Mouse (Mus musculus): ENCODE results near the gene A930017K11Rik. TPM values are rescaled to one million over a fixed set of nuclear protein-coding genes. Genes with fewer than 3 reads are reported as not detected.

Gene A930017K11Rik
- total RNA-seq, 2 experiments from 2014 or later = not detected

GRCm38 (mm10) chr17:25941511-25942241 lies 10.7 kb downstream of the A930017K11Rik start:
- peak; percentile 80 for DNase-seq
- intact Hi-C loops (cut with DNase I) = no loop called here

- intact Hi-C loops (cut with DNase I) = no loop called here
- DNase-seq = no peak
Measured at GRCm38 (mm10) chr17:25934526-25934925, 17.8 kb downstream of the A930017K11Rik start.

- DNase-seq = peak; percentile 80
- intact Hi-C loops (cut with DNase I) = no loop called here
Measured at GRCm38 (mm10) chr17:25925348-25925747, 27.0 kb downstream of the A930017K11Rik start.

GRCm38 (mm10) chr17:25922120-25922519 lies 30.2 kb downstream of the A930017K11Rik start:
- peak; percentile 37 for DNase-seq
- intact Hi-C loops (cut with DNase I) = no loop called here

DNA sequence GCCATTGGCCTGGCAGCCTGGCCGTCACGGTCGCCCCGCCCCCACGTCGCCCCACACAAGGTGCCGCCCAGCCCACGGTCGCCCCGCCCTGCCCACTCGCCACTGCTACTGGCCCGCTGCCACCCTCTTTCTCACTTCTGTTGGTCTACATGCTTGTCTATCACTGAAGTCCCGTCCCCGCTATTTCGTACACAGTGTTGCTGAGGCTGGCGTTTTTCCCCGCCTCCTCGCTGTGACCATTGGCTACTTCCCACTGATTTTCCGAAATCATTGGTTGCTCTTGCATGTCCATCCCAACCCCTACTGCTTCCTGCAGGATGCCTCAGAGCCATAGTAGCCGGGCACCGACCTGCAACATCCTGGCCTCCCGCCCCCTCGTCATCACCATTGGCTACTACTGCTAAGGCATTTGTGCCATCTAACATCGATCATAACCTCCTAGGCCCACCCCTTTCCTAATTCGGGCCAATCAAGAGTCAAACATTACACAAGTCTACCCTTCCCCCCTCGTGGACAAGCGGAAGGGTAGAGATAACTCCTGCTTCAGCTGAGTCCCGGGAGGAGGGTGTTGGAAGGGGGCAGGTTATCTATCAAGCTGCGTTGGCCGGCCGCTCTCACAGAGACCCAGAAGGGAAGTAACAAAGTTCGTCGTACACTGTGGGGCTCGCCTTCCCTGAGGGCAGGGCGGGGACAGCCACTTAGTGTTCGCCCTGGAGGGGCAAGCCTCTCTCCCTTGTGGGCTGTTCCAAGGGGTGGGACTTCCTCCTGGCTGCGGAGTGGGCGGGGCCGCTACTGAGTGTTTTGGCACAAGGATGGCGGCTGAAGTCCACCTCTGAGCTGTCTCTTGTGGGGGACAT lies 32.4 kb downstream of the A930017K11Rik start:
- DNase-seq = peak; percentile 100
- intact Hi-C loops (cut with DNase I) = no loop called here

DNA sequence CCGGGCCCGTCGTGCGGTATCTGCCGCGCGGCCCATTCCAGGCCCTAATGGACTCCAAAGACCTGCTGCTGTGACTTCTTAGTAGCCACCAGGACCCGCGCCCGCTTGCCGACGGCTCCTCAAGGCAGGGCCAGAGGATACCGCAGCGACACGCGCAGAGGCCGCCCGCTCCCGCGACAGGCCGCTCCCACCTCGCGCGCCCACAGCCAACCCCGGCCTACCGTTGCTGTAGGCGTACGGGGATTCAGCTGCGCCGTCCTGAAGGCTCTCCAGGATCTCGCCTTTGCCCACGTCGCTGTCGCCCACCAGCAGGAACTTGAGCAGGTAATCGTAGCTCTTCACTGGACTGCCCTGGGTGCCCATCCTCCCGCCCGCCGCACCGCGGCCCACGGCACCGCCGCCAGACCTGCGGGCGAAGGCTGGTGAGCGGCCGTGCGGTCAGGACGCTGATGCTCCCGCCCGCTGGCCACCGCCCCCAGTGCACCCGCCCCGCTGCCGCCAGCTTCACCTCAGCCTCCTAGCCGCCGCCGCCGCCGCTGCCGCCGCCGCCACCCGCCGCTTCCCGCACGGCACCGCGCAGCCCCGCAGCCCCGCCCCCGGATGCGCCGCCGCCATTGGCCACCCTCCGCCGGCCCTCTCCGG lies 33.1 kb downstream of the A930017K11Rik start, which contains the start of gene Rab40c:
Gene Rab40c, minus strand, starts transcription at position 584 of the 642 bp plus-strand sequence.
- peak; percentile 46 for DNase-seq
- intact Hi-C loops (cut with DNase I) = no loop called here

DNA sequence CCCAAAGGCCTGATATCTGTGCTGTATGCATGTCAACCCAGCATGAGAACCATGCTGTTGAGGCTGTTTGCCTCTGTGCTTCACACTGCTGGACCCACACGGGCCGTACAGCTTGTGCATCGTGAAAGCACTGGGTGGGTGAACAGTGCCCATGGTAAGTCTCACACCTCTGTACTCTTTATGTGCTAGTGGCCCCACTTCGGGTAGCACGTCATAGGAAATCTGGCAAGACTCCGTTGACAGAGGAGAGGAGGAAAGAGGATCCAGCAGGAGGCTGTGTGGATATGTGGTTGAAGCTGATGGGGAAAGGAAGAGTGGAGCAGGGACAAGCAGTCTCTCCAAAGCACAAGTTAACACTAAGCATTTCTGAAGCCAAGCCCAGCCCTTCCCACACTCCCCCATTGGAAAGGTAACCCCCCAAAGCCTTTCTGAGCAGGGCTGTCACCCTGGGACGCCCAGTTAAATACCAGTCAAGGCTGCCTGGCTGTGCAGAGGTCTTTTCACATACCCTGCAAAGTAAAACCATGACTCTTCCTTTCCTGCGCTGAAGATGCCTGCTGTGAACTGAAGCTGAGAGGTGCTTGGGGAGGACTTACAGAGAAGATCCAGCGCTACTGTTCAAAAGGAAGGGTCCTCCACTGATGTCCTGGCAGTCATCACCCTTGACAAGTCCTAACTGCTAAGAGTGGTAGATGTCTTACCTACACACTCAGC lies 34.2 kb downstream of the A930017K11Rik start:
- no peak for DNase-seq
- intact Hi-C loops (cut with DNase I) = no loop called here

DNA sequence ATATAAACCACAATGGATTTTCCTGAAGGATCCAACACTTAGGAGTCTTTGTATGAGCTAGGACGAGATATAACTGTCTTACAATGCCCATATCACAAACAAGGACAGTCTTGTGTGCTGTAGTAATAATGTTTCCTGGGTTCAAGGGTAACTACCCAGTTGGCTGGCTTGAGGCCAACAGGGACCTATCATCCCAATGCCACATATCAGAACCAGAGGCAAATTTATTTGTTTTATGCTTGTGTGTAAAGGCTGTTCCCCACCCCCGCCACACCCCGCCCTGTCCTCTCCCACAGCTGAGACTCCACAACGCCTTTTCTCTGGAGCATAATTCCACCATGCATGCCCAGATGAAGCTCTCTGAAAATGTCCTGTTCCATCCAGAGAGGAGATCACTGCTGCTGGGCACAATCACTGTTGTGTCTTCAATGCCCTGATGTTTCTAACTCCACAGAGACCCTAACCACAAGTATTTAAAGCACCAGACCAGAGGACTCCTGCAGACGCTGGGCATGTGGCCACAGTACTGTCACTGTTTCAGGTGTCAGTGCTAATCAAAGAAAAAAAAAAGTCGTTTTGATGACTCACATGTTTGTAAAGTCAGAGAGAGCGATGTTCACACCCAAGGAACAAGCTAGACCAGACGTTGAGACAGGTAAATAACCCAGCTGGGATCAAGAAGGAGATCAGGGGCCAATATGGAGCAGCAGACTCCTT lies 35.3 kb downstream of the A930017K11Rik start:
- intact Hi-C loops (cut with DNase I) = no loop called here
- DNase-seq = no peak

GRCm38 (mm10) chr17:25914295-25914694 lies 38.1 kb downstream of the A930017K11Rik start:
- no peak for DNase-seq
- intact Hi-C loops (cut with DNase I) = no loop called here

DNA sequence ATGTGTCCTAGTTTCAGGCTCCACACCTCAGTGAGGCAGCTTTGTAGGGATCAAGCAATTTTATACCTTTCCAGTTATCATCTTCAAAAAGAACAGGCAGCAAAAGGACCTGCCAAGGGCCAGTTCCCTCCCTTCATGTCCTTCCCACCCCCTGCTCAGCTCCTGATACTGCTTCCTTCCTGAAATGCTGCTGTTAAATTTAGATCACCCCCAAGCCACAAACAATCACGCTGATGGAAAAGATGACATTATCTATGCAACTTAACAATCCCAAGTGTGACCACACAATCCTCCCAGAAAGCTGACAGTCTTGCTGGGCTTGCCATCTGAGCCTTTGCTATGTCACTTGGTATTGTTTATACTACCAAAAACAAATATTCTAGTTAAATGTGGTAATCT lies 38.5 kb downstream of the A930017K11Rik start:
- DNase-seq = no peak
- intact Hi-C loops (cut with DNase I) = no loop called here

- no peak for DNase-seq
- intact Hi-C loops (cut with DNase I) = no loop called here
Measured at GRCm38 (mm10) chr17:25913186-25913876, 39.0 kb downstream of the A930017K11Rik start.

- intact Hi-C loops (cut with DNase I) = no loop called here
- DNase-seq = no peak
Measured at GRCm38 (mm10) chr17:25911816-25912215, 40.5 kb downstream of the A930017K11Rik start.

GRCm38 (mm10) chr17:25907640-25908039 lies 44.7 kb downstream of the A930017K11Rik start:
- no peak for DNase-seq

DNA sequence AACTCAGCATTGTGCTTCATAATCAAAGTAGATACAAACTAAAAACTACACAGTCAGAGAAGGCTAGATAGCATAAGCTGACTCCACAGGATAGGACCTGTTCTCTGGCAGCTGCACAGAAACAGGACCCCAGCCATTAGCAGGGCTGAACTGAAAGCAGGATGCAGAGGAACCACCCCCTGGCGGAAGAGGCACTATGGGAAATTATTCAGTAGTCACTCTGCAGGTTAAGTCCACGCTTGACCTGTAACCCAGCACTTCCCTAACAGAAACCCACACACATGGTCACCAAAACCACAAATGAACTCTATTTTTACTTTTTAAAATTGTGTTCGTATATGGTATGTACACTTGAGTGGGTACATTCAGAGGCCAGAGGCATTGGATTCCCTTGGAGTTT lies 49.3 kb downstream of the A930017K11Rik start:
- DNase-seq = no peak
- intact Hi-C loops (cut with DNase I) = no loop called here

More at GRCm38 (mm10) chr17:25907640-25908039, 44.7 kb downstream of the A930017K11Rik start:
- intact Hi-C loops (cut with DNase I) = no loop called here

DNA sequence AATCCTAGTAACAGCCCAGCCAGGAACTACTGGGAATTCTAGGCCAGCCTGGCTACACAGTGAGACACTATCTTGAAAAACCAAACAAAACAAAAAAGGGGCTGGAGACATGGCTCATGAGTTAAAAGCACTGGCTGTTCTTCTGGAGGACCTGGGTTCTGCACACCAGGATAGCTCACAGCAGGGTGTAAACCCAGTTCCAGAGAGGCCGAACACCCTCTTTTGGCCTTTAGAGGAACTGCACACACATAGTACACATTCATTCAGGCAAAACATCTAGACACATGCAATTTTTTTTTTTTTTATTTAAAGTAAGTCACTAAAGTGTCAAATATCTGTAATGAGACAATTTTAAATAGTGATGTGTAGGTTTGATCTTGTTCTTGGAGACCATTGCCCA lies 52.2 kb downstream of the A930017K11Rik start:
- DNase-seq = no peak
- intact Hi-C loops (cut with DNase I) = no loop called here

All from left cerebral cortex, postnatal 4 days (tissue).